Mouse (Mus musculus): Measurements from ENCODE around the gene Tdrd9. TPM values are rescaled to one million over a fixed set of nuclear protein-coding genes. Genes with fewer than 3 reads are reported as not detected.

Gene Tdrd9
- total RNA-seq, 4 experiments from 2014 or later = 0.27 to 0.93 (median 0.55) TPM

GRCm38 (mm10) chr12:112104890-112105289, 133.5 kb downstream of the Tdrd9 start:
- DNase-seq (ENCODE audit: low spot score in 2 of 2) = no peak

GRCm38 (mm10) chr12:112106541-112106971, 135.2 kb downstream of the Tdrd9 start, which contains the start of gene Aspg:
Aspg (plus strand) TSS chr12:112106679.
- no peak for DNase-seq (ENCODE audit: low spot score in 2 of 2)

GRCm38 (mm10) chr12:112107685-112108084, 136.3 kb downstream of the Tdrd9 start:
- no peak for DNase-seq (ENCODE audit: low spot score in 2 of 2)

- DNase-seq (ENCODE audit: low spot score in 2 of 2) = no peak
Observed at GRCm38 (mm10) chr12:112108696-112109445, 137.5 kb downstream of the Tdrd9 start.

- DNase-seq (ENCODE audit: low spot score in 2 of 2) = no peak
Observed at GRCm38 (mm10) chr12:112109701-112110100, 138.3 kb downstream of the Tdrd9 start.

- DNase-seq (ENCODE audit: low spot score in 2 of 2) = no peak
Observed at GRCm38 (mm10) chr12:112111323-112111722, 140.0 kb downstream of the Tdrd9 start.

- DNase-seq (ENCODE audit: low spot score in 2 of 2) = no peak
Observed at GRCm38 (mm10) chr12:112112235-112112634, 140.9 kb downstream of the Tdrd9 start.

- DNase-seq (ENCODE audit: low spot score in 2 of 2) = no peak
Observed at GRCm38 (mm10) chr12:112112686-112113396, 141.5 kb downstream of the Tdrd9 start.

- peak; percentile 45 to 90 for DNase-seq (ENCODE audit: low spot score in 2 of 2)
Observed at GRCm38 (mm10) chr12:112113710-112114109, 142.4 kb downstream of the Tdrd9 start.

- DNase-seq (ENCODE audit: low spot score in 2 of 2) = no peak
Observed at GRCm38 (mm10) chr12:112117006-112117405, 145.6 kb downstream of the Tdrd9 start.

GRCm38 (mm10) chr12:112117649-112118048, 146.3 kb downstream of the Tdrd9 start:
- DNase-seq (ENCODE audit: low spot score in 2 of 2) = peak in 1 of 2 experiments; percentile 89

Small RNA genes within 50 kb of the gene (microRNA-seq; reads per million reads assigned to microRNA genes)
- gene Mir3073a = 0 reads per million in 2 experiments
- 0 reads per million in 2 experiments for gene Mir3073b

Other genes with a start within 250 kb of the Tdrd9 start
- gene Klc1, start 212.7 kb upstream of the Tdrd9 start, total RNA-seq (2022) = 100 to 1,000 TPM; 689 to 762 (median 731) TPM
- 1 to 10 TPM; 6.0 to 6.7 (median 6.4) TPM for gene Xrcc3, start 157.7 kb upstream of the Tdrd9 start, total RNA-seq (2022)
- gene Zfyve21, start 157.4 kb upstream of the Tdrd9 start, total RNA-seq (2022) = 10 to 100 TPM; 20.3 to 24.5 (median 21.7) TPM
- 10 to 100 TPM; 56.1 to 61.6 (median 58.2) TPM for gene Ppp1r13b, start 63.4 kb upstream of the Tdrd9 start, total RNA-seq (2022)
- gene Atp5mpl, start 4.6 kb upstream of the Tdrd9 start, total RNA-seq (2022) = 100 to 1,000 TPM; 352 to 403 (median 371) TPM
- not detected for gene Rd3l, start 9.8 kb downstream of the Tdrd9 start, total RNA-seq (2022)
- gene Aspg, start 135.1 kb downstream of the Tdrd9 start, total RNA-seq (2022) = 1 to 10 TPM; 1.8 to 8.5 (median 4.9) TPM
- gene Kif26a, start 174.6 kb downstream of the Tdrd9 start, total RNA-seq (2022) = 1 to 10 TPM; 4.8 to 5.7 (median 5.1) TPM